Mouse (Mus musculus) kidney, adult 11 months (tissue): ENCODE measurements around the gene Dffa.
A peak's percentile ranks its signal among the peaks of the same experiment; 100 is the strongest.
"Not testable (repeated sequence)": the region's sequence is repeated elsewhere in the genome, so short reads cannot be mapped to it uniquely, and the experiment has no call there.

Source experiments
- DNase-seq: peaks from one replicate; pipeline ENCODE4 v3.0.0; 2022

The Dffa gene

GRCm38 (mm10) chr4:149149611-149150010 is 45.7 kb downstream of the Dffa start:
- no peak for DNase-seq

- no peak for DNase-seq
Measured at GRCm38 (mm10) chr4:149150256-149150655, 46.3 kb downstream of the Dffa start.

GRCm38 (mm10) chr4:149150721-149151120 is 46.8 kb downstream of the Dffa start:
- DNase-seq = no peak

GRCm38 (mm10) chr4:149154859-149155258 is 50.9 kb downstream of the Dffa start:
- DNase-seq = no peak

- DNase-seq = no peak
Measured at GRCm38 (mm10) chr4:149155711-149156110, 51.8 kb downstream of the Dffa start.

GRCm38 (mm10) chr4:149157415-149157973 is 53.5 kb downstream of the Dffa start:
- DNase-seq = no peak

GRCm38 (mm10) chr4:149159203-149159602 is 55.3 kb downstream of the Dffa start:
- DNase-seq = no peak

GRCm38 (mm10) chr4:149159891-149160290 is 55.9 kb downstream of the Dffa start:
- DNase-seq = no peak

GRCm38 (mm10) chr4:149161166-149161565 is 57.2 kb downstream of the Dffa start:
- DNase-seq = no peak

GRCm38 (mm10) chr4:149163196-149163595 is 59.2 kb downstream of the Dffa start:
- DNase-seq = no peak

GRCm38 (mm10) chr4:149164150-149164549 is 60.2 kb downstream of the Dffa start:
- no peak for DNase-seq

GRCm38 (mm10) chr4:149166215-149166946 is 62.4 kb downstream of the Dffa start, which contains the start of gene Pgd:
Gene Pgd, minus strand, starts transcription at chr4:149166771.
- DNase-seq = peak; percentile 97

- DNase-seq = no peak
Measured at GRCm38 (mm10) chr4:149166957-149167611, 63.1 kb downstream of the Dffa start.

GRCm38 (mm10) chr4:149168016-149168415 is 64.1 kb downstream of the Dffa start:
- no peak for DNase-seq

- not testable (repeated sequence) for DNase-seq
Measured at GRCm38 (mm10) chr4:149169926-149170325, 66.0 kb downstream of the Dffa start.
